Mouse (Mus musculus): ENCODE data around the gene Ksr1.

Ksr1 gene

DNA sequence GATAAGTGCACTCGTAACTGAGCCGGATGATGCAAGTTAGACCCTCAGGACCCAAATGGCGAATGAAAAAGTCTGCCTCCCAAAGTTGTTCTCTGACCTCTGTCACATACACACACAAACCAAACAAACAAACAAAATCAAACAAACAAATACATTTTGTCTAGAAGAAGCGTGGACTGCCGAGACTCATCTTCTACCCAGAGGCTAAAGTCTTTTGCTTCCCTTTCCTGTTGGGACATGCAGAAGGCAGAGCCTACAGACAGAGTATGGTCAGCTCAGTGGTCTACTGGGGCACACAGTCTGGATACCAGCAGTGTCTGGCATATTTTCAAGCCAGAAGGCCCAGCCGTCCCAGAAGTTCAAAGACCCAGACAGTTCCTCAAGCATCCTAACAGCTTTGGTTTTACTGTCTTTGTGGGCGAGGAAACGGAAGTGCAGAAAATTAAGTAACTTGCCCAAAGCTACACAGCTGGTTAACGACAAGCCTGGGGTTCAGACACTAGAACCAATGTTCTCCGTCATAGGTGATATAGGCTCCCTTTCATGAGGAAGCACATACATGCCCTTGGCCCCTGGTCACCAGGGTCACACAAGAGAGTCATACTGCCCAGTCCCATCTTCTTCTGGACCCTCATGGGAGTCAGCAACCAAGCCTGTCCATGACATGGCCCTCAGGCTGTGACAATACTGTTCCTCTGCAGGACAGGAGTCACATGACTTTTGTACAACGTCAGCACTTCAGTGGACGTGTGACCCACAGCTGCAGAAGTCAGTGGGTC is 163.5 kb downstream of the Ksr1 start:
- no peak for DNase-seq (ENCODE audit: low spot score in 2 of 2)

DNA sequence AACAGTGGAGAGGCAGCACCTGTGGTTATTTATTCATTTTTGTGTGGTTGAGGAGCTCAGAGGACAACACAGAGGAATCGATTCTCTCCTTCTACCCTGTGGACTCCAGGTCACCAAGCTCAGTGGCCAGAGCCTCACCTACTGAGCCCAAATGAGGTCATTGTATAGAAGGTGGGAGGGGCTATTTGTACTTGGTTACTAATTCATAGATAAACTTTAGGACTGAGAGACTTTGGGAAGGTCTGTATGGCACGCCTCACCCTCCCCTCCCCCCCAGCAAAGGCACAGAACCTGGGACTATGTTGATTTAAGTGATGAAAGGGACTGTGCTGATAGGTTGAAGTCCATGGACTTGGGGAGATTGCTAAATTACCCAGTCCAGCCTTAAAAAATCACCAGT is 164.2 kb downstream of the Ksr1 start:
- no peak for DNase-seq (ENCODE audit: low spot score in 2 of 2)

DNA sequence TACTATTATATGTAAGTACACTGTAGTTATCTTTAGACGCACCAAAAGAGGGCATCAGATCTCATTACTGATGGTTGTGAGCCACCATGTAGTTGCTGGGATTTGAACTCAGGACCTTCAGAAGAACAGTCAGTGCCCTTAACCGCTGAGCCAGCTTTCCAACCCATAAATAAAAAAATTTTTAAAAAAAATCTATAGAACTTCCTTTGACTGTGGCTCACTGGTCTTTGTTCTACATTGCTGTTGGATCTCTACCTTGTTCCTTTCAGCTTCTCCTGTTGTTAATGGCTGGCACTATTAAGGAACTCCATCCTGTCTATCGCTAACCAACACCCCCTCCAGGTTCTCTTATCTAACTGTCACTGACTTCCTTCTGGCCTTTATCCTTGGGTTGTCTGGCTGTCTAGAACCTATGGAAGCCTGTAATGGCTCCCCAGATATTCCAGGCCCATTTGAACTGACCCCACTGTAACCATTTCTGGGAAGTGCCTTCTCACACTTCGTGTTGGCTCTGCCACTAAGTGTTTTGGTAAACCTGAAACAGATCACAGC is 166.0 kb downstream of the Ksr1 start:
- no peak for DNase-seq (ENCODE audit: low spot score in 2 of 2)

DNA sequence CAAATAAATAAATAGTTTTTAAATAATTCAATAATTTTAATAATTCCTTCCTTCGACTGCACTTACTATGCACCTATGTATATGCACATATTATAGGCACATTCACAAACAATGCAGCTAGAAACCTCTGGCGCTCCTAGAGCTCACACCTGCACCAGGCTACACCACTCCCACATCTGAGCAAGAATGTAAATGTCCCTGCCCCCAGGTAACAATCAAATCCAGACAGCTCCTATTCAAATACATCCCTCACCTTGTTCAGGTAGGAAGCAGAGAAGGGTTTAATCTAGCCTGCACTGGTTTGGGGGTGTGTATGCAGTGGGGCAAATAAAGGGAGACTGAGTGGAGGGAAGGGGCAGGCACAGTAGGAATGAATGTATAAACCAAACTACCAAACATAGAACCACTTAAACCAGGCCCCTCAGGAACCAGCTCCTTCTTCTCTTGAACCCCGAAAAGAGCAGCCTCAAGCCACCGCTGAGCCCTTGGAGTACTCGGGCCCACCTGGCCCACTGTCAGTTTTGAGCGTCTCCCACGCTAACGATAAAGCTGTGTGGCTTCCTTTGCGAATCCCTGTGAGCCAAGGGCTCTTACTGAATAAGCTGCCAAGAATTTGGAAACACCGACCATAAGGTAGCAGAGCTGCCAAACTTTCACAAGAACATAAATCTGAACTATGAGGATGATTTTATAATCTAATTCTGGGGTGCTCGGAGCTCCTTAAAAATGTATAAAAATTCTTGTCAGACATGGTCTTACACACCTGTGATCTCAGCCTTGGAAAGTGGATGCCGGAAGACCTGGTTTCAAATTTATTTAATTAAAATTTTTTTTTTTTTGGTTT is 167.8 kb downstream of the Ksr1 start:
- no peak for DNase-seq (ENCODE audit: low spot score in 2 of 2)

DNA sequence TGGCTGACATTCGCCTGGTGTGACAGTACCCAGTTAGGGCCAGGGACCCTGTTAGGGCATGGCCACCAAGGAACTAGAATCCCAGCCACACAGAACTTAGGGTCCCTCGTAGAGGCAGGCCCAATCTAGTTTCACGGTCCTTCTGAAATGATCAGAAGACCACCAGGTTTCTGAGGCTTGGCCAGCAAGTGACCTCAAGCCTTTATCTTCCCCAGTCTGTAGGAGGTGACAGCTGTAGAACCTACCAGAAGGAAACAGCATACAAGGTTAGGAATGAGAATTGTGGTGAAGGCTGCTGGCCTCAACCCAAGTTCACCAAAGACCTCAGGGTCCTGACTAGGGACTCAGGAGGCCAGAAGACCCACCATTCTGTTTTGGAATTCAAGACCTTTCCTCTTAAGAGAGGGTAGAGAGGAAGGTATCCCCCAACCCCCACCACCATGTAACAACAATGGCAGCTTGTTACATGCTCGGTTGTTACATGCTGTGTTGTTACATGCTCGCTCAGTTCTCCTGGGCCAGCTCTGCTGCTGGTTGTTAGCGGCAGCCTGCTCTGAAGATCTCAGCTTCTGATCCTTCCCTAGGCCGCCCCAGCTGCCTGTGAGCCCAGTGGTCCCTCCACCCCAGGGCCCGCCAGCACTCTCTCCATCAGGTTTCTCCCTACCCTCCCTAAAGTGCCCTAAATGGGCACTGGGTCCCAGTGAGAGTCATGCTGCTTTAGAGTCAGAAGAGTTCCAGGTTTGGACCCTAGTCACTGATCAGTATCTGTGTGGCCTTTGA is 169.3 kb downstream of the Ksr1 start:
- DNase-seq (ENCODE audit: low spot score in 2 of 2): no peak

DNA sequence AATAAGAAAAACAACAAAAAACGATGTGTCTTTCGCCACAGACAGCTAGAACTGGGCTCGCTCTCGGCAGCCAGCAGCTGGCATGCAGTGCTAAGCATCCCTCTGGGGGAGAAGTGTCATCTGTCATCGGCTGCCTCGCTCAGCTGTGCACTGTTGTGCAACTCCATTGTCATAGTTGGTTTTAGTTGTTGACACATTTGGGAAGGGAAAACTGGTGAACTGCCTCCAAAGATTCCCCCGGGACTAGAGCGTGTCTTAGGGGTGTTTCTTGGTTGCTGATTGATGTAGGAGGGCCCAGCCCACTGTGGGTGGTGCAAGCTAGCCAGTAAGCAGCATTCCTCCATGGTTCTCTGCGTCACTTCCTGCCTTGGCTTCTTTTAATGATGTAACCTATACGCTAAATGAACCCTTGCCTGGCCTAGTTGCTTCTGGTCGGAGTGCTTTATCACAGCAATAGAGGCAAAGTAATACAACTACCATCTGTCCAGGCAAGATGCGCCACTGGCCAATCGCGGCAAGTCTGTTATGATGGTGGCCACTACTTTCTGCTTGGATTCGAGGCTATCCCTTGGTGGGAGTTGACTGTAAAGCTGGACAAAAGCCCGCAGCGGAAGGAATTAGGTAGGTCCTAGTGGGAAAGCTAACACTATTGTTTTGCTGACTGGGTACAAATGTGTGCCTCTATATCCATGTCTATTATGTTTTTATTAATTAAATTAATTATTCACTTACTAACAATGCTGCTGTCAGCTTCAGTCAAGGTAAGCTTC is 172.6 kb downstream of the Ksr1 start:
- no peak for DNase-seq (ENCODE audit: low spot score in 2 of 2)

DNA sequence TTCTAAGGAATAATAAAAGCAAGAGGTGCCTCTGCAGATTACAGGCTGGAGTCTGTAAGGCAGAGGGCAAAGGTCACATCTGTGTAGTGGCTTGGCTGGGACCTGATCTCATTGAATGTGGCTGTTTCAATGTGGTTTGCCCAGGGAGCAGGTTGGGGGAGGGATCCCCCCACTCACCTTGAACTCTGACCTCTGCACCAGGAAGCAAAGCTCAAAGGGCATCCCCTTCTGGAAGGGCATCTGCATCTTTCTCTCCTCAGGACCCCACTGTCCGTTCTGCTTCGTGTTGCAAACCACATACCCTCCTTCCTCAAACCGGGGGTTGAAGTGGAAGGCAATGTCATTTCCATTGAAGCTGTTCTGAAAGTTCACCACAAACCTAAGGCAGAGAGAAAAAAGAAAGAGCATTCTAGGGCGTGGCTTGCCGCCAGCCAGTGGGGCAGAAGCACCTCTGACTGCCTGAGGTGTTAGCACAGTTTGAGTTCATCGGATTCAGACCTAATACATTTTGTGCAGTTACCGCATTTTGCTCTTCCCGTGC is 173.3 kb downstream of the Ksr1 start:
- DNase-seq (ENCODE audit: low spot score in 2 of 2): no peak

DNA sequence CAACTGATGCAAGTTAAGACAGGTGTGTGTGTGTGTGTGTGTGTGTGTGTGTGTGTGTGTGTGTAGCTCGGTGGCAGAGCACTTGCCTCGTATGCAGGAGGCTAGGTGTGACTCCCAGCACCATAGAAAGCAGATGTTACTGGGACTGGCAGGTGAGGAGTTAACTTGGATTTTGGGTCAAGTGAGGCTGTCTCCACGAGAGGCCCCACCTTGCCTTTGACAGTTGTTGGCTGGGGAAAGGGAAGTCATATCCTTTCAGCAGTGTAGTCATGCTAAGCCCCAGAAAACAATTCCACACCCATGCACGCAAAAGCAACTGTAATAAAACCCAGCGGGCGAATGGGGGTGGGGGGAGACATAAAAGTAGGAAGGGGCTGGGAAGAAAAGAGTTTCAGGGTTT is 173.9 kb downstream of the Ksr1 start:
- no peak for DNase-seq (ENCODE audit: low spot score in 2 of 2)

DNA sequence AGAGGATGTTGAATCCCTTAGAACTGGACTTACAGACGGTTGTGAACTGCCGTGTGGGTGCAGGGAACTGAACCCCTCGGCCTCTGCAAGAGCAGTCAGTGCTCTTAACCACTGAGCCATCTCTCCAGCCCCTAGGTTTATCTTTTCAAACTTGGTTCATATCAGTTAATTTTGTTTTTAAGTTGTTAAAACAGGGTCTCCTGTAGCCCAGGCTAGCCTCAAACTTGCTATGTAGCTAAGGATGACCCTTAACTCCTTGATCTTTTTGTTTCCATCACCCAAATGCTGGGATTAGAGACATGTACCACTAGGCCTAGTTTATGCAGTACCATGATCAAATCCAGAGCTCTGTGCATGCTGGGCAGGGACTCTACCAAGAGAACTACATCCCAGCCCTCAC is 174.5 kb downstream of the Ksr1 start:
- DNase-seq (ENCODE audit: low spot score in 2 of 2): no peak

DNA sequence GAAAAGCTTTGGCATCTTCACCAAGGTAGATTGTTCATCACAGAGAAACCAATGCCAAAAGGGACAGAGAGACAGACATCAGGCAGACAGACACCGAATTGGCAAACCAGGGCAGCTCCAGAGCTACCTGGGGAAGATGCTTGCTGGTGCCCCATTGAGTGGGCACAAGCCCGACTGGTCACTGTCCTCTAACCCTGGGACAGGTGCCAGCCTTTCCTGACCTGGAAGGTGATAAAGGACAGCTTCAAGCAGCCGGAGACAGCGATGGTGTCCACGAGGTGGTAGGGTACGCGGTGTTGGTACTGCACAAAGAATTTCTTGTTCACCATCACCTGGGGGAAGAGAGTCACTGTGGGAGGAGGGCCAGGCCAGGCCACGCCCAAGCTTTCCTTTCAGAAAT is 175.1 kb downstream of the Ksr1 start:
- DNase-seq (ENCODE audit: low spot score in 2 of 2): no peak

DNA sequence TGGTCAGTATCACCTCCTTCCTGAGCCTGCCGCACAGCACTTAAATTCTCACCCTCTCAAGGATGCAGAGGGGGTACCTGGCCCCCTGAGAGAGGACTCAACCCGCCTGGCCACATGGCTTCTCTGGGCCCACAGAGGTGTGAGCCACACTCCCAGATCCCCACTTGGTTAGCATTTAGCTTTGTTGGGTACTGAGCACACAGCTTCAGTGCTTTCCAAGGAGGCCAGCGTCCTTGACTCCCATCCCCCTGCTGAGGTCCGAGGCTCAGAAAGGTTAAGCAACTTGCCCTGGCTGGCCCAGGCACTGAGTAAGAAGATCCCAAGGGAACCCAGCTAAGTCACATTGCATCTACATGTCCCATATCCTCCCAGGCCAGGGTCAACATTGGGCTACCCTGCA is 178.1 kb downstream of the Ksr1 start:
- DNase-seq (ENCODE audit: low spot score in 2 of 2): no peak

DNA sequence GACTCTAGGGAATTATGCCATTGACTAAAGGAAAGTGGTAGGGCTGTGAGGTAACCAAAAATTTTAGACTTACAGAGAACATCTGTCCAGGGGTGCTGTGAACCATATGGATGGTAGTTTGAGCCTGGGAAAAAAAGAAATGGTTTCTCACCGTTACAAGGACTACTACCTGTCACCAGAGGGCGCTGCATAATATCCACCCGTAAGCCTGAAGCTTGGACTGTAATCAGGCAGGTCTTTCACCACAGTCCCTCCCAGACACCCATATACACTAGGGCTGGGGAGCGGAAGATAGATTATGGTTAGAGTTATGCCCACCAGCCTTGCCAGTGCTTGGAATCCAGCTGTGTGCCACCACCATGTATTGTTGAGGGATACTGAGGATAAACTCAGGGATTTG is 178.8 kb downstream of the Ksr1 start:
- DNase-seq (ENCODE audit: low spot score in 2 of 2): peak; percentile 31 to 47
